Mouse (Mus musculus): ENCODE measurements around the gene Adi1.

Gene Adi1

DNA sequence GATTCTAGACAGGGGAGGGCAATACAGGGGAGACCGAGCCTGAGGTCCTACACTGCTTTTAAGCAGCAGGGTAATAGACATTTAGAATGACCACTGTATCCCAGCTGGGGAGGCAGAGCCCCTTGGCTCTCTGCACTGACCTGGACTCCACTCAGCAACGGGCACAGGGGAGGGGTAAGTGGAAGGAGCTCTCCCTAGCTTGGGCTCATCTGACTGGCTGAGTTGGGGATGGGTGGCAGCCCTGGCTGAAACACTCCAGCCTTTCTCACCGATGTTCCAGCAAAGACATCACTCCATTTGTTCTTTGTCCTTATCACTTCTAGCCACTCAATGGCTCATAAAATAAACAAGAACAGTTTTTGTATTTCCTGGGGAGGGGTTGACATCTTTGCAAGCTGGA, 18.7 kb downstream of the Adi1 start:
- intact Hi-C loops (cut with DNase I) = no loop called here

DNA sequence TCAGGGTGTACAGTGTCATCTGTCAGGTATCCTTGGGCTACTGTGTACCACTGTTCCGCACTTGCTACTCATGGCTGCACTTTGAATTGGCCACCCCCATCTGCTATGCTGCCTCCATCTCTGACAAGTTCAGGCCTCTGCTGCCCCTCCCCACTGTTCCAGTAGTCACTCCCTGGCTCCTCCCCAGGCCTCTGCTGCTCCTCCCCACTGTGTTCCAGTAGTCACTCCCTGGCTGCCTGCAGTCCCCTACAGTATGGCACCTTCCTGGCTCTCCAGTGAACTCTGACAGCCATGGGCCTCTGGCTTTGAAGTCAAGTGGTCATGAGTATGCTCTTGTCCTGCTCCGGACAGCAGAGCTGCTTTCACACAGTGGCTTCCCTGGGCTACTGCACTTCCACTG, 19.2 kb downstream of the Adi1 start:
- intact Hi-C loops (cut with DNase I) = no loop called here

DNA sequence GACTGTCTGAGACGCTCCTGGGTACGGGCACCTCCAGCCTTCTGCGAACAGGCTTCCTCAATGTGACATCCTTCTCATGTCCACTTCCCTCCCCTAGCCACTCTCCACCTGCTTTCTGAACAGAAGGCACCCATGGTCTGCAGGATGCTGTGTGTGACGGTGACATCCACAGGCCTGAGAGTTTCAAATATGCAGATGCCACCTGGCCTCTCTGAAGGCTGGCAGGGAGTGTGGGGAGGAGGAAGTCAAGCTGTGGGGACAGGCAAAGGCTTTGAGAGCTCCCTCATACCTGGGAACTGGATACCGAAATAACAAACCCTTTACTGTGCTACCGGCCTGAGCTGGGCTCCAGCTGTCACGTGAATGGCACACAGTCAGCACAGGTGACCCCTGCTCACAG, 19.7 kb downstream of the Adi1 start:
- intact Hi-C loops (cut with DNase I) = no loop called here

DNA sequence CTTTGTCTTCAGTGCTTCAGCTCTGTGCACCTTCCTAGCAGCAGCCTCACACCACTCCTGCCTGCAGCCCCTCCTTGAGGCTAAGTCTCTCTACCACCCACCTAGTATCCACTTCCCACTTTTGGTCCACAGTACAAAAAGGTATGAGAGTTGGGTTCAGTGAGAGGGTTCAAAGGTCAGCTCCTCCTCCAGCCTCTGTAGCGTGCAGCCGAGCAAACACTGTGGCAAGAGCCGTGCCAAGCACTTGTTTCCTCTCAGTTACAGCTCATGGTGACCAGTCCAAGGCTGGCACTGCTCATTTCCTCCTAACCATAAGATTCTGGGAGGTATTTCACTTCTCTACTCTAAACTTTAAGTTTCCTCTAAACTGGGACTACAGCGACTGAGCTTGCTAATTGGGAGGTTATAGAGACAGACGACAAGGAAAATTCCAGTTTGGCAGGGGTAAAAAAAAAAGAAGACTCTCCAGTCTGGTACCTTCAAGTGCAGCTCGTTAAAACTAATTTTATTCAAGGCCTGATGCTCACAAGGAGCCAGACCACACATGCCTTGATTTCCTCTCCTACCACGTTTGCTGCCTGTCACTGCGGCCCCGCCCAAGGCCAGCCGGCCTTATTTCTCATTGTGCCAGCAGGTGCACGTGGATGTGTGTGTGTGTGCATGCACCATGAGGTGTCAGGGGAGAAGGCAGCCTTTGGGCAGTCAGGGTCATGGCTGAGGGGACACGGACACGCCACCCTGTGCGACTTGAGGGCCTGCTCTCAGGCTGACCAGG, 23.0 kb downstream of the Adi1 start:
- intact Hi-C loops (cut with DNase I) = no loop called here

DNA sequence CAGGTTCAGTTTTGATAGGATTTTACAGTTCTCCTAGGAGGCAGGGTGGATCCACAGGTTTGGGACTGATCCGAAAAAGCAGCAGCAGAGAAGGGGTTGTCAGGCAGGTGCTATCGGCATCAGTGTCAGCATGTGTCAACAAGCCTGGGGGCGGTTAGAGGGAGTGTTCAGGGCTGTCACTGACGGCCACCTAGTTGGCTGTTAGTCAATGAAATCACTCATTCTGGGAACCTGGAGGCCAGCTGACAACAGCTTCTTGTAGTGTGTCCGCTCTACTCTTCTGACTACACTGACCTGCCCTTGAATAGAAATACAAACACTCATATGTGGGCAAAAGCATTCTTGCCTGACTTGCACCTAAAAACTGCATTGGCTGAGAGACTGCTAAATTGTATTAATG, 24.1 kb downstream of the Adi1 start:
- intact Hi-C loops (cut with DNase I) = no loop called here

DNA sequence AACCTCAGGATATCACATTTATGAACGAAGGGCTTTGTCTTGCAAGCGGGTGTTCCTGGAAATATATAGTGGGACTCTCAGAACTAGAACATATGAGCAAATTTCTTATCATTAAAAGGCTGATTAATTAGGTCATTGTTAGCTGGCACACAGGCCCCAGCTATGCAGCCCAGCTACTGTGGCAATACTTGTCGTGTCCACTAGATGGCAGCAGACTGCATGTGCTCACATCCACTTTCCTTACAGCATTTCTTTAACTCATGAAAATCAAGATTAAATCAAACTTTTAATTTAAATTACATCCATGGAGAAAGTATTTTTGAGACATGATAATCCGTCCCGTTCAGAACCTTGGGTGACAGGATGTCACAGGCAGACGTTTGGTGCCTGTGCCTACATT, 24.6 kb downstream of the Adi1 start:
- intact Hi-C loops (cut with DNase I) = loop anchor here (10.0 kb wide), 1 partner anchor 425 kb away; no protein-coding TSS in a partner anchor

DNA sequence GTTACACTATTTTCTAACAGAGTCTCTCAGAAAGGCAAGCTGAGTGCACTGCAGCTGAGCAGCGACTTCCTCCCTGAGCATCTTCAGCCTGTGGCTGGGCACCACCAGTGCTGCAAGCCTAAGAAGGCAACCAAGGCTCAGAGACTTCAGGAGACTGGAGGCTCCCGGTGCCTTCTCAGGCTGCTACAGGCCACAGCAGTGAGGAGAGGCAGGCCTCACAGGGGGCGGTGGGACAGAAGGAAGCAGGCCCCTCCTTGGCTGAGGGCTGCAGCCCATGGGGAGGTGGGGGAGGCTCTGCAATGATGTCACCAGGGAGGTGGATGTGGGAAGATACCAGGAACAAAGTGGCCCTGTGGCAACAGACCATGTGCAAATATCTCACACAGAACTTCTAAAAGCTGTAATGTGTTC, 25.1 kb downstream of the Adi1 start:
- intact Hi-C loops (cut with DNase I) = loop anchor here (10.0 kb wide), 1 partner anchor 425 kb away; no protein-coding TSS in a partner anchor

DNA sequence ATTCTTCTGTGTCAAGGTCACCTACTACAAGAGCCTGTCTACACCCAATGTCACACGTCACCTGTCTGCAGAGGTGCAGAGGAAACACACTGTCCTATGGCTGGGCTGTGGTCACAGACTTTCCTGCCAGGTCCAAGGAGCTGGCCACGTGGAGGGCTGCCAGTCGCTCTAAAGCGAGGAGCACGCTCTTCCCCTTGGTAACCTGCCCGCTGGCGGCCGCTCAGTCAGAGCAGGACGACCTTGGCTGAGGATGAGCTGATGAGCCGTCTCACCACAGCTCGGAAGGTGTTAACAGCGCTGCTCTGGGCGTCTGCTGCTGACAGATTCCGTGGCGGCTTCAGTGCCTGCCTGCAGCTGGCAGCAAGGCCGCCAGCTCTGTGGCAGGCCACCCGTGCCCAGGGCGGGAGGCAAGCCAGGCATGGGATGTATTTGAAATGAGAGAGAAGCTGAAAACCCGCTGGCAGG, 25.6 kb downstream of the Adi1 start:
- intact Hi-C loops (cut with DNase I) = loop anchor here (10.0 kb wide), 1 partner anchor 424 kb away; no protein-coding TSS in a partner anchor

DNA sequence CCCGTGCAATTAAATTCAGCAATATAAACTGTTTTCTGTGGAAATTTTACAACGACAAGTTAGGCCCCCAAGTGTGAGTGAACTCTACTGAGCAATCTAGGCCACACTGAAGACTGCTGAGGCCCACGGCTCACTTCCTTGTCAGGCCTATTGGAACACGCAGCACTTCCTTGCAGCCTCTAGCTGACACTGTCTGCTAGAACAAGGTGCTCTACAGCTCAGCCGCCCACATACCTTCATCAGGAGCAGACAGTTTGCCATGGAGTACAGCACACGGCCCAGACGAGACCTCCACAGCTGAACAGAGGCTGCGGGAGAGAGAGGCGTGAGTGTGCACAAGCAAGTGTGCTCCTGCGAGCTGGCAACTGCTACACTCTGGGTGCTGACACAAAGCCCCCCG, 26.3 kb downstream of the Adi1 start:
- intact Hi-C loops (cut with DNase I) = loop anchor here (10.0 kb wide), 1 partner anchor 423 kb away; no protein-coding TSS in a partner anchor

DNA sequence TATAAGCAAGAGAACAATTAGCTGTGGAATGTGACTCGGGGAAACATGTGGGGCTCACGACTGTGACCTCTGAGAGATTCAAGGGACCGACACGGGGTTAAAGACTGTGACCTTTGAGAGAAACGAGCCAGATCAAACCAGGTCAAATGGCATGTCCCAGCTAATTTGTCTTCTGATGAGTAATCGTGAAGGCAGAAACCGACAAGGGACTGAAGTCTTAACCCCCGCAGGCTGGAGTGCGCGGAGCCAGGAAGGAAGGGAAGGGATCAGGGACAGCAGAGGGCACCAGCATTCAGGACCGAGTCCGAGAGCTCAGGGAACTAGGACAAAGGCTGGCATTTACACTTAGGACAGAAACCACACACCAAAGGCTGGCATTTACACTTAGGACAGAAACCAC, 29.4 kb downstream of the Adi1 start:
- intact Hi-C loops (cut with DNase I) = loop anchor here (10.0 kb wide), 1 partner anchor 420 kb away; no protein-coding TSS in a partner anchor

DNA sequence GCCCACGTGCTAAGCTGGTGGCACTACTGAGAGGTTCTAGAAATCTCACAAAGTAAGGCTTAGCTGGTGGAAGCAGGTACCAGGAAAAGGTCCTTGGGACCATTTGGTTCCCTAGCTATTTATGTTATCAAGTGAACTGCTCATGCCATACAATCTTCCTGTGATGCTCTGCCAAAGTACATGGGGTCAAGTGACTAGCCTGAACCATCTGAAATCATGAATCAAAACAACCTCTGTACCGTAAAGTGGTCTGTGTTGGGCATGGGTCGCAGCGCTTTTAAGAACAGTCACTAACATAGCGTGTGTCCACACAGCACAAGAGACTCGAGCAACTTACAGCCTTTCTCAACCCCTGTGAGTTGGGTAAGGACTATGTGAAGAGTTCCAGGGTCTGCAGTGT, 30.2 kb downstream of the Adi1 start:
- intact Hi-C loops (cut with DNase I) = loop anchor here (10.0 kb wide), 1 partner anchor 420 kb away; no protein-coding TSS in a partner anchor

DNA sequence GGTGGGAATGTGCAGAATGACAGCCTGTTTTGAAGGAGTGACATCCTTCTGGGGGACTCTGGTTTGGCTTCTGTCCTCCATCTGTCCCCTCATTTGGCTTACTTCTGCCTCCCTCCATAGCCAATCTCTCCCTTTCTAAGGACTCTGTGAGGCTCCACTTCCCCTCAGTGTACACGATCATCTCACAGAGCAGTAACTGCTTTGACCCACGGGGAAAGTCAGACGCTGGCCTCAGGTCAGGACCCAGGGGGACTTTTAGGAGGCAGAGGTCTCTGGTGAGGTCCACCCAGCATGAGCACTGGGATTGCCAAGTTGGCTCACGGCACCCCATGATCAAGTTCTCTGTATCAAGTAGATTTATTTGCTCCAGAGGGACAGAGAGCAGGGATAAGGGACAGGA, 33.1 kb downstream of the Adi1 start:
- intact Hi-C loops (cut with DNase I) = loop anchor here (10.0 kb wide), 1 partner anchor 417 kb away; no protein-coding TSS in a partner anchor

DNA sequence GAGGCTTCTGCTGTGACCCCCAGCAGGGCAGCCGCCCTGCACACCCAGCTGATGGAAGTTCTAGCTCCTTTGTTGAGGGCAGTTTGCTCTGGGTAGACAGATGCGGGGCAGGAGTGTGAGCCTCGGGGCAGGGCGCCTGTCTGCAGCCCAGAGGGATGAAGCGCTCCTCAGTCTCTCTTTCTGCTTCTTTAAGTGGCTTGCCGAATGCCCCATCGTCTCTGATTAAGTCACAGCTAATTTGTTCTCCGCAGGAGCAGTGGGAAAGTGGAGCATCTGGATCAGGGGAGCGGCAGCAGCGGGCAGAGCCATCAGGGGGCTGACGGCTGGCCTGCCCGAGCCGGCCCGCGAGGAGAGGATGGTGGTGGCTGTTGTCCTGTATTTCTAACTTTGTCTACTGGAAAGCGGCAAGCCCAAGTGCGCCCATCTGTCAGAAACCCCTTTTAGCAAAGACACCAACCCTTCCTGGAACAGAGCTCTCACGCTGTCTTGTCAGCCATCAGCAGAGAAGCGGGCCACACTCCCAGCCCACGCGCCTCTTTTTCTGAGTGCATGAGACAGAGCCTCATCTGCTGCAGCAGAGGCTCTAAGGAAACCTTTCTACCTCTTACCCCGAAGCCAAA, 35.6 kb downstream of the Adi1 start:
- intact Hi-C loops (cut with DNase I) = no loop called here

DNA sequence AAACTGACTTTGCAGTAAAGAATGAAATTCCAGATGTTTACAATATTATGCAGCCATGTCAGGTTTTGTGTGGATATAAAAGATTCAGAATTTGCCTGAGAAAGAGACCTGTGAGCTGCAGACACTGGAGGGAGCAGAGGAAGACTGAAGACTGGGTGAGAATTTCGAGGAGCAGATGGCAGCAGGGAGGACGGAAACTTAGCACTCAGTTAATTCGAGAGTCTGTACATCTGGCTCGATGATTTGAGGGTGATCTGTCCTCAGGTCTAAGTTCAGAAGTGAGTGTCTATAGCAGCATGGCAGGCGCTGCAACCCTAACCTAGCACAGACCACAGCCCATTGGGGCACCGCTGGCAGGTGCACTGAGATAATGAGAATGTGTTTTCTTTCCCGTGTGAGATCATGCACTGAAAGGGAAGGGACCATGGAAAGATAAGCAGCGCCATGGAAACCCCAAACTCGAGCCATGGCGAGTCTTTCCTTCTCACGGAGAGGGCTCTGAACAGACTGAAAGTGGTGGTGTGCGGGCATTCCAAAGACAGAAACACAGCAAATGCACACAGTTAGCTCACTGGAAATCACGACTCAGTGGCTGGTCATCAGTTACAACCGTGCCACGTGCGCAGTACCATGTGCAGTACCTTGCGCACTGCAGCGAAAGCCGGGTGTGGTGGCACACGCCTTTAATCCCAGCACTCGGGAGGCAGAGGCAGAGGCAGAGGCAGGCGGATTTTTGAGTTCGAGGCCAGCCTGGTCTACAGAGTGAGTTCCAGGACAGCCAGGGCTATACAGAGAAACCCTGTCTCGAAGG, 40.0 kb downstream of the Adi1 start:
- intact Hi-C loops (cut with DNase I) = no loop called here

DNA sequence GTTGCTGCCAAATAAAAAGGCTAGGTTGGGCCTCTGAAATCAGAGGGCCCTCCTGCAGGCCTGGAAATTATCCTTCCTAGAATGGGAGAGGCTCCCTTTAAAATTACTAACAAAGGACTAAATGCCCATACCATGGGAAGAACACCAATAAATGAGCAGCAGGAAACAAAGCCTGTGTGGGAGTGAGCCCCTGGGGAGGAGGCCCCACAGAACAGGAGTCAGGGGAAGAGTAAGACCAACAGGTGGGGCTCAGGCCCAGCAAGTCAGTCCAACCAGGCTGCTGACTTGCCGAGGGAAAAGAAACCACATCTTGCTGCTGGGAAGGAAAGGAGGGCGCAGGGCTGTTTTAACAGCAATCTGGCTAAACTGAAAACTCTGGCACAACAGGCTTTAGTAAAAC, 42.0 kb downstream of the Adi1 start:
- intact Hi-C loops (cut with DNase I) = no loop called here

DNA sequence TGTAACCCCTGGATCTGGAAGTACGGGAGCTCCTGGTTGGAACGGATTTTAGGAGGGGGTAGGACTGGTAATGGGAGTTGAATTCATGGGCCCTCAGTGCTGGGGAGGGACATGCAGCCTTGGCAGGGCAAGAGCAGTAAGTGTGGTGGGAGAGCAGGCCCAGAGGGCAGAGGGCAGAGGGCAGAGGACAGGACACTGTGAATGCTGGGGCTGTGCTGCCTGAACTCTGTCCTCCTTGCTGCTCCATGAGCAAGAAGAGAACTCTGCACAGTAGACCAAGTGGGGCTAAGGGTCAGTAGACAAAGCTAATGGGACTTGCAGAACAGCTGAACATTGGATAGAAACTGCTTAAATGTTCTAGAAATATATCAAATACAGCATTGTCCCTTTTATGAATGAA, 43.1 kb downstream of the Adi1 start:
- intact Hi-C loops (cut with DNase I) = no loop called here

DNA sequence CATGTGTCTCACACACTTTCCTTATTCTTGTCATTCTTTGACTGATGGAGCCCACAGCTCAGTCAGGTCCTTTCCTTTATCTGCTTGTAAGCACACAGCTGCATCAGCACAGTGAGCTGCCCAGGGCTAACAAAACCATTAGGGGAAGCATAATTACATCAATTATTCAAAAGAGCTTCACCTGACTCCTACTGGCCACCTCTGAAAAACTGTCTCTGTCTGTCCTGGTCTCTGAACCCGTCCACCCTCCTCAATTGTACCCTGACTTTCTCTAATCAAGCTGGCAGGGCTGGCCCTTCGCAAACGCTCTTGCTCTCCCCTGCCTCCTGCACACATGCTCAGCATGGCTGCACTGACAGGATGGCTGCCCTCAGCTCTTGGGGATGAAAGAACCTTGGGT, 49.3 kb downstream of the Adi1 start:
- intact Hi-C loops (cut with DNase I) = no loop called here

DNA sequence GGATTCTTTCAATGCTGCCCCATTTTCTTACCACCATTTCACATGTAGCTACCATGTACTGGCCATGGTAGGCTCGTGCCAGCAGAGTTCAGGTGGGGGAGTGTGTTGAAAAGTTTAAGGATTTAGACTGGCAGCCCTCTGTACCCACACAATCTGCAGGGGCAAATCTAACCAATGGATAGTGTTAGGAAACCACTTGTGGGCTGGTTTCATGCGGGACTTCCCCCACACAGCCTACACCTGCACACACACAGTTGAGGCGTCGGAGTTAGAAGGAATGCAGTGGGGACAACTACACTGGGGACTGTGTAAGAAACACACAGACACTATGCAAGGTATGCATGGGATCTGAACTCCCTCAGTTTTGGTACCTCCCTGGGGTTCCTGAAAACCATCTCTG, 51.2 kb downstream of the Adi1 start:
- intact Hi-C loops (cut with DNase I) = no loop called here

DNA sequence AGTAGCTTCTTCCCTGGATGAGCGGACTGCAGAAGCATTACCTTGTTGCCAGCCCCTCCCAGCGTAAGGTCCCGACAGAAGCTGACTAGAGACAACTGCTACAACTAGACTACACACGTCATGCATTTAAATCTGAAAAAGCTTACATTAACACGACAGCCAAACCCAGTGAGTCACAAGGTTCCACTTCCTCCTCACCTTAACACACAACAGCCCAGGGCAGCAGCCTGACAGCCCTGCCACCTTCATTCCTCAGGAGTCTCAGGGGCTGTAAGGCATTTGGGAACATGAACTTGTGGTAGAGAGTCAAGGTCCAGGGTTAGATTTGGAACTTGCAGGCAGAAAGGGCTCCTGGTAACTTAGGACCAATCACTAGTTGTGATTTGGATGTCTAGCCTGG, 52.0 kb downstream of the Adi1 start:
- intact Hi-C loops (cut with DNase I) = no loop called here
